Mouse (Mus musculus): ENCODE results near the gene Gpsm3. TPM values are rescaled to one million over a fixed set of nuclear protein-coding genes. Genes with fewer than 3 reads are reported as not detected.

The Gpsm3 gene
- total and polyA plus RNA-seq, 3 experiments: 13.0 to 38.7 (median 18.2) TPM

DNA sequence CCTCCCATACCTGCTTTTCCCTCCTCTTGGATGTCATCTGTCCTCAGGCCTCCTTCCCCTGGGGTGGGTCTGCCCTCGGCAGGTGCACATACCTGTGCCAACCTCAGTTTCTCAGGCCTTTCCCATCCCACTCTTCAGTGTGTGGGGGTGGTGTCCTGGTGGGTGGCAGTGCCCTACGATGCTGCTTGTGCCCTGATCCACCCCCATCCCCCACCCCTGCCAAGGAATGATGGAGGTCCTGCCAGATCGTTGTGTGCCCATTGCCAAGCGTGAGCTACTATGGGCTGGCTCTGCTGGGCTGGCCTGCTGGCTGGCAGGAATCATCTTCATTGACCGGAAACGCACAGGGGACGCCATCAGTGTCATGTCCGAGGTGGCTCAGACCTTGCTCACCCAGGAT, 21.4 kb downstream of the Gpsm3 start:
- Histone ChIP-seq H3K79me2 (replicated peaks; ENCODE audit: control insufficient read depth, extremely low read depth, insufficient read depth, poor library complexity, severe bottlenecking) (peaks cover 5% of the 10 kb centered on the region), H3K27ac (ENCODE audit: insufficient read depth, low read depth) (no peak overlapping the region), H3K9me3 (replicated peaks; ENCODE audit: low read length) (no peaks in the 10 kb centered on the region), H3K9ac (ENCODE audit: insufficient read depth, low read depth) (no peak overlapping the region), H3K4me2 (ENCODE audit: insufficient read depth, low read depth, poor library complexity, severe bottlenecking) (no peak overlapping the region), H3K4me1 (ENCODE audit: control insufficient read depth in 1 of 2, insufficient read depth in 2 of 2) (peaks cover 9 to 26% of the 10 kb centered on the region in 2 experiments), H3K36me3 (replicated peaks in 1 of 2; ENCODE audit: control insufficient read depth in 1 of 2, insufficient read depth in 1 of 2, low read length in 1 of 2) (peaks cover 39 to 82% of the 10 kb centered on the region in 2 experiments), H3K27me3 (replicated peaks) (no peaks in the 10 kb centered on the region), H3K4me3 (replicated peaks in 1 of 3; ENCODE audit: low read depth in 2 of 3, low read length in 2 of 3, poor library complexity in 1 of 3) (no peak overlapping the region)
- in situ Hi-C loops (cut with MboI; ENCODE audit: low pct_ligation_motif_present, low pct_unique_long_range_greater_than_20kb, low sequenced_read_pairs): no loop called here
- TF ChIP-seq GABPA (IDR thresholded peaks at IDR 0.05; ENCODE audit: insufficient replicate concordance, low read depth, low read length): no peak
- dilution Hi-C loops (cut with MboI; ENCODE audit: extremely low pct_ligation_motif_present, extremely low pct_unique_long_range_greater_than_20kb, low sequenced_read_pairs): no loop called here
- DNase-seq (ENCODE audit: extremely low read depth): no peak

DNA sequence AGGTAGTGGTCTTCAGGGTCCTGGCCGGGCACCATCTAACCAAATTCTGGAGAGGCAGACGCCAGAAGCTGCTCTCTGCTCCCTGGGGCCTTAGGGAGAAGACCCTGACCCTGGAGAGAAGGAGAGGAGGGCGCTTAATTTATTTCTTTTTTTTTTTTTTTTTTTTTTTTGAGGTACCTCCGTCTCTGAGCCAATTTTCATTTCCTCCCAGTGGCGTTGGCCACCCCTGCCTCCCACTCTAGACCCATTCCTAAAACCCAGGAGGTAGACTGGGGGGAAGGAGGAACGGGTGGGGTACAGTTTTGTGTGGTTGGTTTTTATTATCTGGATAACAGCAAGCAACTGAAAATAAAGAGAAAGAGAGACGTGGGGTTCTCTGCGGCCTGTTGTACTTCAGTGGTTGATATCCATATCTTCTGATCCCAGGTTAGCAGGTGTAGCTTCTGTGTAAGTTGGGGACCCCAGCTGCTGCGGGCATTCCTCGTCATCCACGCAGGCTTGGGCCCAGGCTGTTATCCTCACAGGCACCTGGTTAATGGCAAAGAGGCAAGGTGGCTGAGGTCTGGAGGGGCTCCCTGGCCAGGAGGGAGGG, 23.5 kb downstream of the Gpsm3 start:
- H3K27ac ChIP-seq (ENCODE audit: insufficient read depth, low read depth): no peak overlapping the region
- H3K9me3 ChIP-seq (replicated peaks; ENCODE audit: low read length): no peaks in the 10 kb centered on the region
- no peak overlapping the region for H3K4me2 ChIP-seq (ENCODE audit: insufficient read depth, low read depth, poor library complexity, severe bottlenecking)
- no peak for DNase-seq (ENCODE audit: extremely low read depth)
- peaks cover 2 to 9% of the 10 kb centered on the region in 2 experiments; a peak in 2 of 4 replicates for H3K4me1 ChIP-seq (ENCODE audit: control insufficient read depth in 1 of 2, insufficient read depth in 2 of 2)
- H3K9ac ChIP-seq (ENCODE audit: insufficient read depth, low read depth): no peak overlapping the region
- TF ChIP-seq HCFC1 (IDR thresholded peaks at IDR 0.05; ENCODE audit: low read depth, low read length) (no peak), MAZ (IDR thresholded peaks at IDR 0.05; ENCODE audit: low read depth, low read length) (no peak), ZC3H11A (IDR thresholded peaks at IDR 0.05; ENCODE audit: low read depth, low read length) (no peak), SMC3 (IDR thresholded peaks at IDR 0.05; ENCODE audit: low read depth, low read length) (no peak), GABPA (IDR thresholded peaks at IDR 0.05; ENCODE audit: insufficient replicate concordance, low read depth, low read length) (no peak), NRF1 (IDR thresholded peaks at IDR 0.05; ENCODE audit: low read depth, low read length) (no peak), ETS1 (conservative IDR thresholded peaks at IDR 0.05; ENCODE audit: low read depth, low read length) (no peak), MAFK (IDR thresholded peaks at IDR 0.05; ENCODE audit: insufficient replicate concordance, low read length) (no peak), JUN (IDR thresholded peaks at IDR 0.05; ENCODE audit: insufficient read depth, low read depth, low read length) (no peak), IRF4 (IDR thresholded peaks at IDR 0.05; ENCODE audit: low read depth, low read length) (no peak), PAX5 (IDR thresholded peaks at IDR 0.05; ENCODE audit: low read length) (no peak), CTCF (conservative IDR thresholded peaks at IDR 0.05 in 1 of 2, IDR thresholded peaks at IDR 0.05 in 1 of 2; ENCODE audit: low read depth in 2 of 2, low read length in 2 of 2) (no peak)
- in situ Hi-C loops (cut with MboI; ENCODE audit: low pct_ligation_motif_present, low pct_unique_long_range_greater_than_20kb, low sequenced_read_pairs) (no loop called here), dilution Hi-C loops (cut with MboI; ENCODE audit: extremely low pct_ligation_motif_present, extremely low pct_unique_long_range_greater_than_20kb, low sequenced_read_pairs) (no loop called here)
- H3K27me3 ChIP-seq (replicated peaks): no peaks in the 10 kb centered on the region
- no peaks in the 10 kb centered on the region for H3K79me2 ChIP-seq (replicated peaks; ENCODE audit: control insufficient read depth, extremely low read depth, insufficient read depth, poor library complexity, severe bottlenecking)
- H3K36me3 ChIP-seq (replicated peaks in 1 of 2; ENCODE audit: control insufficient read depth in 1 of 2, insufficient read depth in 1 of 2, low read length in 1 of 2): peaks cover 39 to 73% of the 10 kb centered on the region in 2 experiments
- H3K4me3 ChIP-seq (replicated peaks in 1 of 3; ENCODE audit: low read depth in 2 of 3, low read length in 2 of 3, poor library complexity in 1 of 3): no peak overlapping the region

DNA sequence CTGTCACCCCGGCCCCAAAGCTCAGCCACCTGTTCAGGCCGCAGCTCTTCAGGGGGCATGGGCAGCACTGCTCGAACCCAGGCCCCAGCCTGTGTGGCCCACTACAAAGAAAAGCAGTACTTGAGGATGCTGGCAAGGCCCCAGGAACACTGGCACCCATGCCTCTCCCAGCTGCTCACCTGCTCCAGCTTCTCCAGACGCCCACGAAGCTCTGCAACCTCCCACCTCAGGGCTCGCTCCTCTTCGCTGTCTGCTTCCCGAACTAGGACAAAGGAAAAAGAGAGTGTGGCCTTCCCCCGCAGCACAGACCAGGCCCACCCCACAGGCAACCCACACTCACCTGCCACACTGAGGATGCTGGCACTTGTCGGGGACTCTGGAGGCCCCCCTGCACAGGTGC, 24.2 kb downstream of the Gpsm3 start:
- peaks cover 39 to 66% of the 10 kb centered on the region in 2 experiments for H3K36me3 ChIP-seq (replicated peaks in 1 of 2; ENCODE audit: control insufficient read depth in 1 of 2, insufficient read depth in 1 of 2, low read length in 1 of 2)
- dilution Hi-C loops (cut with MboI; ENCODE audit: extremely low pct_ligation_motif_present, extremely low pct_unique_long_range_greater_than_20kb, low sequenced_read_pairs) (no loop called here), in situ Hi-C loops (cut with MboI; ENCODE audit: low pct_ligation_motif_present, low pct_unique_long_range_greater_than_20kb, low sequenced_read_pairs) (no loop called here)
- H3K9ac ChIP-seq (ENCODE audit: insufficient read depth, low read depth): no peak overlapping the region
- peaks cover 0 to 2% of the 10 kb centered on the region in 2 experiments; a peak in 1 of 4 replicates for H3K4me1 ChIP-seq (ENCODE audit: control insufficient read depth in 1 of 2, insufficient read depth in 2 of 2)
- no peaks in the 10 kb centered on the region for H3K27me3 ChIP-seq (replicated peaks)
- H3K4me3 ChIP-seq (replicated peaks in 1 of 3; ENCODE audit: low read depth in 2 of 3, low read length in 2 of 3, poor library complexity in 1 of 3): no peak overlapping the region
- no peak overlapping the region for H3K4me2 ChIP-seq (ENCODE audit: insufficient read depth, low read depth, poor library complexity, severe bottlenecking)
- H3K27ac ChIP-seq (ENCODE audit: insufficient read depth, low read depth): no peak overlapping the region
- H3K9me3 ChIP-seq (replicated peaks; ENCODE audit: low read length): no peaks in the 10 kb centered on the region
- no peak for DNase-seq (ENCODE audit: extremely low read depth)
- no peaks in the 10 kb centered on the region for H3K79me2 ChIP-seq (replicated peaks; ENCODE audit: control insufficient read depth, extremely low read depth, insufficient read depth, poor library complexity, severe bottlenecking)
- no peak for TF ChIP-seq TBP (conservative IDR thresholded peaks at IDR 0.05; ENCODE audit: low read depth, low read length)
- TF ChIP-seq POLR2A (IDR thresholded peaks at IDR 0.05; ENCODE audit: low read depth, low read length): no peak
- TF ChIP-seq UBTF (IDR thresholded peaks at IDR 0.05; ENCODE audit: low read depth, low read length): no peak
- no peak for TF ChIP-seq E2F4 (IDR thresholded peaks at IDR 0.05; ENCODE audit: insufficient replicate concordance, low read depth, low read length)
- TF ChIP-seq ETS1 (conservative IDR thresholded peaks at IDR 0.05; ENCODE audit: low read depth, low read length): no peak
- no peak for TF ChIP-seq SMC3 (IDR thresholded peaks at IDR 0.05; ENCODE audit: low read depth, low read length)
- TF ChIP-seq NELFE (IDR thresholded peaks at IDR 0.05; ENCODE audit: low read depth, low read length): no peak
- TF ChIP-seq IRF4 (IDR thresholded peaks at IDR 0.05; ENCODE audit: low read depth, low read length): no peak
- no peak for TF ChIP-seq ZKSCAN1 (IDR thresholded peaks at IDR 0.05; ENCODE audit: borderline replicate concordance, low read depth, low read length)
- TF ChIP-seq RCOR1 (conservative IDR thresholded peaks at IDR 0.05; ENCODE audit: low read depth, low read length): no peak
- no peak for TF ChIP-seq MYC (IDR thresholded peaks at IDR 0.05; ENCODE audit: low read depth, low read length)
- TF ChIP-seq BHLHE40 (IDR thresholded peaks at IDR 0.05; ENCODE audit: low read depth, low read length): no peak
- no peak for TF ChIP-seq MEF2A (IDR thresholded peaks at IDR 0.05; ENCODE audit: borderline replicate concordance, low read depth, low read length)
- no peak for TF ChIP-seq KAT2A (IDR thresholded peaks at IDR 0.05; ENCODE audit: insufficient replicate concordance, low read length)
- no peak for TF ChIP-seq JUND (conservative IDR thresholded peaks at IDR 0.05; ENCODE audit: low read depth, low read length)
- no peak for TF ChIP-seq POLR2AphosphoS2 (IDR thresholded peaks at IDR 0.05; ENCODE audit: low read depth, low read length)
- no peak for TF ChIP-seq MAFK (IDR thresholded peaks at IDR 0.05; ENCODE audit: insufficient replicate concordance, low read length)

Data from CH12.LX (cell line).